Mouse (Mus musculus) thymus, postnatal 0 days (tissue): ENCODE measurements at regions not wholly inside any gene's neighbourhood (a gene's known extent, or its start where the extent isn't known, plus 50 kb on each side); places are given as distances from the start of the nearest gene placed in this dataset.

Experiments used
- DNase-seq: peaks from one replicate; pipeline ENCODE4 v3.0.0-alpha.2; 2015; ENCODE audit warnings: low spot score

DNA sequence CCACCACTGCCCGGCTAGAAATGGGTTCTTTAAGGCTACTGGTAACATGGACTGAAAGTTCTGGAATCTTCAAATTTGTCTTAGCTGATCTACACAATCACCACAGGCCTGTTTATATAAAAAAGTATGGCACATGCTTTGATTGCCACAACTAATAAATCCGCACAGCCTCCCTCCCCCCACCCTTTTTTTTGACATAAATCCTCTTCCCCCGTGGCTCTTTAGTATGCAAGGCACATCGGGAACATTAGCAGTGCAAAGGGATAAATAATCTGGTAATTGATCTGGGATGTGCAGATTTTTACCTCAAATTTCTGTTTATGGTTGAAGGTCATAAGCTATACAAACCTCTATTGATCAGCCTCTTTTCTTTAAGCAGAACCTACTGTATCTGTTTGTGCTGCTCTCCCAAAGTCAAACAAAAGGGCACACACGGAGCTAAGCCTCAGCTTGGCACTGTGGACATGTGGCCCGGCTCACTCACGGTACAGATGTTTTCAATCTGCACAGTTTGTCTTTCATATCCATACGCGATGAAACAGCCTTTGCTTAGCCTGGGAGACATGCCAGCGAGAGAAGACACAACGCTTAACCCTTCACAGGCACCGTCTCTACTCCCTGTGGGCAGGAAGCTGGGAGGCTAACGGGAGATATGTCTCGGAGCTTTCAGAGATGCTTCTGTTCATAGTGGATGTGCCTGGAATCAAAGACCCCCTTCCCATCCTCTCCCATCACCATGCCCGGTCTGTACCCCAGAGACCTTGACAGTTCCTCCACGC is 235.3 kb upstream of the Maf start:
- no peak for DNase-seq

DNA sequence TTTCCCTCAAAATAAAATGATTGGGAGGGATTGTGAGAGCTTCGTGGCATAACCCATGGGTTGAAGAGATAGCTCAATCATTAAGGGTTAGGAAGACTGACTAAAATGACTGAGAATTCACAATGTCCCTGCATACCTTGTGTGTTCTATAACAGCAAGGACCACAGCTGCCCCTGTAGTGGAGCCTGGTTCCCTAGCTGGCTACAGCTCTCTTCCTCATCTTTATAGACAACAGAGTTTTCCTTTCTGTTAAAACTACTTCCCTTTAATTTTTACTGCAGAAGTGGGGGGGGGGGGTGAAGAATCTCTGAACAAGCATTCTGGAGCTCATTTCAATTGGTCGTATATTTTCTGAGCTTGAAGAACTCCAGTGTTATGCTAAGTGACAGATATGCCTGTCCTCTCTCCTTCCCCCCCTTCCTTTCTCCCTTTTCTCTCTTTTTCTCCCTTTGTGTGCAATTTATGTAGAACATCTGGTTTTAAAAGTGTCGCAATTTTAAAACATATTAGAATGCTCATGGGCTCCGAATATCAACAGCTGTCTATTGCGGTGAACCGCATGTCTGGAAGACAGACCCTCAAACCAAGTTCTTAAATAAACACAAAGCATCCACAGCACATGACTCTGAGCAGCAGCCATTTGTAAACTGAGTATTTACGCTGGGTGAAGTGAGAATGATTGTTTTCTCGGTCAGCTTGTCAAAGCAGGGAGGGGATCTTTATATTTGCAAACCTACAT is 222.0 kb upstream of the Maf start:
- no peak for DNase-seq

DNA sequence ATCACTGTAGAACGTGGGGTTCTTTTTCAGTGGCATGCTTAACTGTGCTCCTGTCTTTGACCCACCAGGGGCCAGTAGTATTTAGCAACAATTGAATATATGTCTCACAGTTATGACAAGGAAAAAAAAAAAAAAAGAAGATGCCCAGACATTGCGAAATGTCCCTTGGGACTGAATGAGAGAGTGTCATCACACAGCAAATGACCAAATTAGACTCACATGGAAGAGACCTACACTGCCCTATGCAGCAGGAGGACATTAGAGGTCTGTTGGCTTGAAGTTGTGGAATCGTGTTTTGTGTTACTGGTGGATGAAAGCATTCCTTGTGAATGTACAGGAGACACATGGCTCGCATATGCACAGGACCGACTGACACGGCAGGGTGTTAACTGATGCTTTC is 214.3 kb upstream of the Maf start:
- no peak for DNase-seq

DNA sequence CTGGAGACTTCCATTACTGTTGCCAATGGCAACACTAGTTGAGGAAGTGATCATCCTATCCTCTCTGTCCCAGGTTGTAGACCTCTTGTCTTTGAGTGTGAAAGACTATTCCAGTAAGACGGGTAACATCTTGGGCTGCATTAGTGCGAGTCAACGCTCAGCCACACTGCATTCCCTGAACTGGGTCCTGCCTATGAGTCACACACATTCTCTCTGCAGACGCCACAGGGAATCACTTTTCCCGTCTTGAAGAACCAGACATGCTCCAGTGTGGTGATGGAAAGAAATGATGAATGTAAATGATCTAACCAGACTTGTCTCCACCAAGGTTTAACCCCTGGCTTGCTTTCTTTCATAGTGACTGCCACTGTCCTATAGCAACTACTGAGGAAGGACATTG is 199.1 kb upstream of the Maf start:
- DNase-seq, result no peak

DNA sequence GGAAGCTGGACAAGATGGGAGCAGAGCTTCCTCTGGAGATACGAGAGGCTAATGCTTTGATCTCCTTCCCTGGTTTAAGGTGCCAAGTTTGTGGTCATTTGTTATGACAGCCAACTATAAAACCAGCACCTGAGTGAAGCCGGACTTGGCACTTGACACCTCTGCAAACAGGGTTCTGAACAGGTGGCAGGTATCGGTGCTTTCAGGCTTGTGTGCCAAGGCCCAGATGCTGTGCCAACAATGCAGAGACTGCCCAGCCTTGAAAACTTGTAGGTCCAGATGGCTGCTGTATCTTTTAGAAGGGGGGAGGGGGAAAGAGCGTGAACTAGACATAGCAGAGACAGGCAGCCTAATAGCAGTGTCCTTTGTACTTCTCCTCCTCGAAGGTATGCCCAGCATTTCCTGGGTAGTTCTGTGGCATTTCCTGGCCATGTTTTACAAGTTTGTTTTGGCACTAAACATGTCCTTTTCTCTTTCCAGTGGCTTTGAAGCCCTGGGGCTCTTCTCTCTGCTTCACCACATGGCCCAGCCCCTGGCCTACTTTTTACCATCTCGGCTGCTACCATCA is 196.3 kb upstream of the Maf start:
- DNase-seq, result no peak

DNA sequence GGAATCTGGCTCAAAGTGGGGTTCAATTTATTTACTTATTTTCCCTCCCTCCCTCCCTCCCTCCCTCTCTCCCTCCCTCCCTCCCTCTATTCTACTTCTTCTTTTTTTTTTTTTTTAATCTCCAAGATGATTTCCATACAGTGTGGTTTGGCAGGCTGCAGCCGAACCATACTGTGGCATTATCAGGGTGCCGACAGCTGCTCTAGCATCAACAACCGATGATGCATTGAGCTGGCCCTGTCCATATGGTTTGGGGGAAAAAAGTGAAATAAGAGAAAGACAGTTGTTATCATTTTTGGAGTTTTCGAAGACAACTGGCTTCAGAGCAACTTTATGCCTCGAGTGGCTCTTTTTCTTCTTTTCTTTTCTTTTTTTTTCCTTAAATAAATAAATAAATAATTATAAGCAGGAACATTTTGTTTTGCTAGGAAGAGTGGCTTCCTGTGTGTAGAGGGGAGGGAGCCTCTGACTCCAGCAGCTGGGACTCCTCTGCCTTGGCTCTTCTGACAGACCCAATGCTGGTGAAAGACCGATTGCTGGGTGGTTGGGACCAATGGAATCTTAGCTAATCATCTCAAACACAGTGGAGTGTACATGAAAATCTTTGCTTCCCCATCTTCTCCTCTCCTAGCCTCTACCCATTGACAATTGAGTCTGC is 190.1 kb upstream of the Maf start:
- DNase-seq, result no peak

DNA sequence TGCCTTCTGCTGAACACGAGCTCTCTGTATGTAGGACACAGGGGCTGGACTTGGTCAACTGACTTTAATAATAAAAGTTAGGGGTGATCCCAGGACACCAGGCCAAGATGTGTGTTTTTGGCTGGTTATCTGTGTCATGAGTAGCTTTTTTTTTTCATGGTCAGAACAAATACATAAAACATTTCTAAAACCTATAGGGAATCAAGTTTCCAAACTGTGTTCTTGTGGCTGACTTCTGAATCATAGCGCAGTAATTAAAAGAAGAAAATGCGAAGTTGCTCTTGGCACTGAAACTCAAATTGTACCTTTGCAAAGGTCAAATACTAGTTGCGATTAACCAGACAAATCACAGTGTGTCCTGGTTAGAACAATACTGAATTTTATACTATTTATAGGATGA is 189.5 kb upstream of the Maf start:
- DNase-seq, result no peak

DNA sequence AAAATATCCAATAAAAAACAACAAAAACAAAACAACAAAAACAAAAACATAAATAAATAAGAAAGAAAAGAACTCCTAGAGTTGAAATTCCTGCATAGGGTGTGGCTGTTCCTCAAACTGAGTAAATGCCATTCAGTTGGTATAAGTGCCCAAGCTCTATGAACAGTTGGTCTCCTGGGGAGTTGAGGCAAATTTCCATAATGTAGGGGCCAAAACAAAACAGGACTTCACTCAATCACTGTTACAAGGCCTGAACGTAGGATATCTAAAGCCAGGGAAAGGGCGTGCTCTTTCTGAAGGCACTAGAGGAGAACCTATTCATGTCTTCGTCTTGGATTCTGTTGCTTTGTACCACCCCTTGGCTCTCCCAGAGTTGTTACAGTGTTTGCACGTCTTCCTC is 188.5 kb upstream of the Maf start:
- DNase-seq, result no peak

DNA sequence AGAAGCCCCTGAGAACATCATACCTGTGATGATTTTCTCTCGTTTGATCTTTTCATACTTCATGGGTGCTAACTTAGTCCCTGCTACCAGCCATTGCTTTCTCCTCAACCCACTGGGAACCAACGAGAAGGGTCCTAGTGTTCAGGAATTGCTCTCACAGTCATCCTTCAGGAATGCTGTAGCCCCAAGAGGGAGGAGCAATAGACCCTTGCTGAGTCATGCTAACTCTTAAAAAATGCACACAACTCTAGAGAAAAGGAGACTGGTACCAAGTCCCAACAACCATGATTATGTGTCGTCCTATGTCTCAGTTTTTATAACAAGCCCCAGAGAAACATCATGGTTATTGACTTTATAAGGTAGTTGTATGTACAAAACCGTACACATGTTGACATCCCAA is 180.7 kb upstream of the Maf start:
- DNase-seq, result no peak

DNA sequence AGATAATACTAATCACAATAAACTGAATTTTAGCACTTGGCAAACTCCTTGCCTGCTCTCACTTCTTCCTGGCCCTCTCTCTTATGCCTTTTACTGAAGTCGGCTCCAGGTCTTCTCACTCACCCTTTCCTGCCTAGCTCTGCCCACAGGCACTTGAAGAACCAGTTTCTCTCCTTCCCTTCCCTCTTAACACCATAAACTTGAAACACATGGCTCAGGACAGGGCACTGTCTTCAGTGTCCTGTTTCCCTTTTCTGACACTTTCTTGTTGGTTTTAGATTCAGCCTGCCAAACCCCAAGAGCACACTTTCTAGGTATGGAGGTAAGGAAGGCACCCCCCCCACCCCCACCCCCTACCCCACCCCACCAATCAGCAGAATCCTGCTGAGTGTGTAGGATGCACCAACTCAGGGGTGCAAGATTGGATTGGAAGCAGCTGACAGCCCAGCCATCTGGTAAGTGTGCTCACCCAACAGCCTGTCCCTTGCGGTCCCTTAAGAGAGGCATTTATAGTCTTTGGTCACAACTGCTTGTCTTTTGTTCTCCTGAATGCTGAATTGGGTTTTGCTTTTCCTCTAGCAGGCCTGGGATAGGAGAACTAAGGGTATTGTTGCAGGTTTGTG is 177.6 kb upstream of the Maf start:
- no peak for DNase-seq

DNA sequence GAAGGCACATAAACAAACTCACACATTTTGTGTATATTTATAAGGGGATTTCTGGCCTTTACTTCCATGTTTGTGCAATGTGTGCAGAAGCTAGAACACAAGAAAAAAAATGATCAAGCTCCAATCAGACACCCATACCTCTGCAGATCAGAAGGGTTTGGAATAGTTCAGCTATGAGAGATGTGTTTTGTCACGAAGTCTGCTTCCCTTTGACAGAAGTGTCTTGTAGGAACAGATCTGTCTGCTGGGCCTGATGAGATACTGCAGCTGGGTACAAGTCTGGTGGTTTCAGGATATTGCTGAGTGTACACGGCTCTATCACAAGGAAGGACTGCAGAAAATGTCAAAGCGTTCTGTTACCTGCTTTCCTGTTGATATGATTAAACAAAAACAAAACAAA is 176.2 kb upstream of the Maf start:
- DNase-seq, result no peak

DNA sequence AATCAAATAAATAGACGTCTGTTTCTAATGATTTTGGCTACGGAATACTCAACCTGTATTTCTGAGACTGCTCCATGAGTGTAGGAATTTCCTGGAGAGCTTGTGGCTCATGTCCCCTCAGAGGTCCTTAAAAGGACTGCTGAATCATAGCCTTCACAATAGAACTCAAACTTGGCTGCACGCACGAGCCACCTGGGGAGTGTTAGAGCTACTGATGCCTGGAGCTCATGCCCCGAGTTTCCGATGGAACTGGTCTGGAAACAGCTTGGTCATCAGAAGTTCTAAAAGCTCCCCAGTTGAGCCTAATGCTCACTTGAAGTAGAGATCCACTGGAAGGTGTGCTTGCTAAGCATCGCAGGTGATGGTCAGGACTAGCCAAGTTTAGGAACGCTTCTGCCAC is 174.3 kb upstream of the Maf start:
- DNase-seq, result no peak

DNA sequence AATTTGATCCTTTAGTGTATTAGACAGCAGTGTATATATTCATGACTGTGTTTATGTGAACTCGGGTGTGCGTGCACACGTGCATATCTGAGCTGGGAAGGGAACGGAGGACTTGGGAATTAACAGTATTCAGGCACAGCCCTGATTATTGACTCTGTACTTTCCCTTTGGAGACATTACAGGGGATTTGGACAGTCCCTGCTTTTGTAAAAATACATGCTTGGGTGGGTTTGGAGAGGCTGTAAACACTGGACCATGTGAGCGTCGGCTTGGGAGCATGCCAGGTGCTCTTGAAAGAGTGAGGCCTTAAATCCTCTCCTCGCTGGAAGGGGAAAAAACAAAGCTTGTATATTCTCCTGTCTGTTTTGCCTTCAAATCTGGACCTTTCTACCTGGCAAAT is 167.2 kb upstream of the Maf start:
- no peak for DNase-seq

DNA sequence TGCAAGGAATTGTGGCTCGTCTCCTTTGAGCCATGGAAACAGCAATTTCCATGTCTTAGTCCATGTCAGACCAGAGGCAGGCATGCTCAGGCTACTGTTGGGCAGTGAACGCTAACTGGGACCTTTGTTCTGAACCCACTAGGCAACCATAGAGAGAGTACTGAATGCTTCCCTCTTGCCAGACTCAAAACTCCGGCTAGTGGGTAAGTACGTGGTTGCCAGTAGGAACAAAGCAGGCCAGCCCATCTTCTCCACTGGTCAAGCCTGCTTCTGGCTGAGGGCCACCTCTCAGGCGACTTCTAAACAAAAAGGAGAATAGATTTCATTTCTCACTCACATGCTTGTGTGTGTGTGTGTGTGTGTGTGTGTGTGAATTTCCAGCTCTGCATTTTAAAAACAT is 163.8 kb upstream of the Maf start:
- no peak for DNase-seq

DNA sequence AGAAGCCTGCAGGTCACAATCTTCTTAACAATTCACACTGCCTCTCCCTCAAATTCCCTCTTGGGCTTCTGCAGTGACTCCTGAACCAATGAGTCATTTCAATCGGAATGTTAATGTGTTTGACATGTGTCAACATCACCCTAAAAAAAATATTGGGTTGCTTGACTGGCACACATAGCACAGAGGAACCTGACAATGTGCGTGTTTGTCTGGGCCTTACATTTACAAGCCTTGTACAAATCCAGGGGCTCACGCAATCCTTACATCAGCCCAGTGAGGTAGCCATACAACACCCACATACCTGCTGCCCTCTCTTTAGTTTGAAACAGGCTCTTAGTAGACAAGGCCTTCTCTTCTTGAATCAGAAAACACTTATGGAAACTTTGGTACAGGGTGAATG is 153.8 kb upstream of the Maf start:
- DNase-seq, result no peak

DNA sequence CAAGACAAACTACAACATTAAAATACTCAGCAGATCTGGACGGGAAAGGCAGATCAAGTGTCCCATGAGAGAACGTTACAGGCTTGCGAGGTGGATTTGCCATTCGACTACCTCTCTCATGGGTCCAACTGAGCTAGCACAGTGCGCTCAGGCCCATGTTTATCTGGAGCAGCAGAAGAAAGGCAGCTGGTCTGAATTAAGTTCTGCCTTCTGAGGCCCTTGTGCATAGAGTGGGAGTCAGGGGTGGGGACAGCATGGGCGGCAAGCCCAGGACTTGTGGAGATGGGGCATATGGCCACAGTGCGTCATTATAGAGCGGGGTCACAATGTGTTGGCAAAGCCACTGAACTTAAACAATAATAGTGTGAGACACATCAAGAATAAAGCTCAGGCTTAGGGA is 151.8 kb upstream of the Maf start:
- DNase-seq, result no peak

DNA sequence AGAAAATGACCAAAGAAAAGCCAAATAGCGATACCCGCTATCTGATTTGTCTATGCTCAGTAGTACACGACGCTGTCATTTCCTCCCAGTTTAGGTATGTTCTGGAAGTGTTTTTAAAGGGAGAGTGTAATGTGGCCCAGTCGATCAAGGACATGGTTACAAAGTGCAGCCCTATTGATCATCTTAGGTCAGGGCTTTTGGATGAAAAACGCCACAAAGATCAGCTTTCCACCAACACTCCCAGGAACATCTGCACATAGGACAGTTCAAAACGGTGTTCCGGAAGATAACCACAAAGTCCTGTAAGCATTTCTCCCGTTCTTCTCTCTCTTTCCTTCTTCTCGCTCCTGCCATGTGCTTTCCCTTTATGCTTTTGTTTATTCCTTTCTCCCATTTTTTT is 149.2 kb upstream of the Maf start:
- no peak for DNase-seq

DNA sequence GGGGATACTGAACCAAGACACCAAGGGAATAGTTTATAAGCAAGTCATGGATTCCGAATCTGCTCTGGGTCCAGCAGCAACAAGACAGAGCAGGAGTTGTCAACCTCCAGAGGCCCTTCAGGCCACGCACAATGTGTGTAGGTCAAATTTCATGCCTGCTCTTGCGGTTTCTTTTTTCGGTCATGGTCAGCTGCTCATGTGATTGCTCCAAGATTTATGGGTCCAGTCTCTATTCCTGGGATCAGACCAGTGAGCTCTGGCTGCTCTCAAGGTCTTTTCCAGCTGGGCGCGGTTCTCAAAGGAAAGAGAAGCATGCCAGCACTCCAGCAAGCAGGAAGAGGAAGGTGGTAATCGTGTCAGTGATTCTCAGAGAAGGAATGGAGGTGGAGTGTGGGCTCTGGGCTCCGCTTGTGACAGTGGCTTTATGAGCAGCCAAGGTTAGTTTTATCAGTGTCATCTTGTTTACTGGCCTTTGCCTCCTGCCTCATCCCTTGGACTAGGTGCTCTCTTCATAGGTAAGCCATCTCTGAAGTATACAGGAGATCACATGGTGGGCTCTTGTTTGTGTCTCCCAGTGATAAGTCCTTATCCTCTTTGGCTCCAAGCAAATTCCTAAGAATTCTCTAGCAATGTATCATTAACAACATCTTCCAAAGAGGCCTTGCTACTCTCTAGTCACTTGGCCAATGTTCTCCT is 148.5 kb upstream of the Maf start:
- no peak for DNase-seq

DNA sequence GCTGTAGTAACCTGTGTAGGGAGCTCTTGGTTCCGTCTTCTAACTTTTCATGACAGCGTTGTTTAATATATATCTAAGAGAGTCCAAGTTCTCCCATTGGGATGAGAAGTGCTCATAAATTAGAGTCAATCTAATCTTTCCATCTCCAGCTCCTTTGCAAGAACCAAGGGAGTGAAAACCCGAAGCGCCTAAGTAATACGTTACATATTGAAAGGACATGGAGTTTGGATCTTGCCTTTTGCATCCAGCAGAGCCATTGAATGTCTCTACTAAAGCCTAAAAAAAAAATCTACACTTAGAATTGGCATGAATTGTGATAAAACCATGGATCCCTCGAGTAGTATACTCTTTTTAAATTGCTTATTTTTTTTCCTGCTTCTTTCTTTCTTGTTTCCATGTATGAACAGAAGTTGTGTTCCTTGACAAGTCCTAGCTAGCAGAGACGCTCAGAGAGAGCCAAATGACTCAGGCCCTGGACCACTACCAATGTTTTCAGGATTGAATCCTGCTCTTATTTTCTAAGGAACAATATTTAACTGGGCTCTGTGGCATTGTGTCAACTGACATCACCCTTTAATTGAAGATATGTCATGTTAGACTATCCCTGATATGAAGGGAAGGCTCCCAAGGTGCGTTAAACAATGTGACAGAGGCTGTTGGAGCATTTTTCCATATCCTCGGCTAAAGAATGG is 146.8 kb upstream of the Maf start:
- no peak for DNase-seq

DNA sequence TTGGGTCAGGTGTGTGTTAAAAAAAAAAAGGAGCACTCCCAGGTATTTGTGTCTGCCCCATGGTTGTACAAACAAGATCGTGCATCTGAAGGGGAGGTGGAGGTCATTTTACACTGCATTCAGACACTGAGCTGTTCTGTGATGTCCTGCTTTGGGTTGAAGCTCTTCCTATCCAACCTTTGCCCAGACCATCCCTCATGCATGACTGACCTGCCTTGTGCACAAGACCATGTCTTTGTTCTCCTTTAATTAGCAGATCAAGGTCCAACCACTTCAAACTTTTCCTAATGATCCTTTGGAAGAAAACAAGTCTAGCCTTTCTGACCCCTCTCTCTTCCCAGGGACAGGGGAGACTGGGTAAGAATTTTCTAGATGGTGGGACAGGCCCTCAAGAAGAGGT is 143.0 kb upstream of the Maf start:
- no peak for DNase-seq

DNA sequence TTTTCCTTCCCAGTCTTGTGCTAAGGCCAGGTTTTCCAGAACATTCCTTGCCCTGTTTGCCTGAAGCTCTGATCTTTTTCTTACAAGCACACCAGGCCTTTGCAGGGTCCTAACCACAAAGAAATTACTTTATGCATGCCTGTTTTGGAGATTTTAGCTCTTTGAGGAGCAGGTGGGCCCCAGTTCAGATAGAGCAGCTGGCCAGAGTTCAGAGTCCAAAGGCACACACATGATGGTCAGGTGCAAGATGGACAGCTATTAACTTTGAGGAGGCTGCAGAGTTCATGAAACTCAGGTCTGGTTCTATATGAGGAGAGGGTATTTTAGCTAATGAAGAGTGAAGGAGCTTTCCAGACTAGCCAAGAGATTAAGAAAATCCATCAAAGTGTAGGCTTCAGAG is 125.8 kb upstream of the Maf start:
- no peak for DNase-seq
